Mouse (Mus musculus): ENCODE measurements around the gene Stx12. TPM values are rescaled to one million over a fixed set of nuclear protein-coding genes. Genes with fewer than 3 reads are reported as not detected.

The Stx12 gene
- polyA plus RNA-seq, 1 experiment, result 4.9 TPM

GRCm38 (mm10) chr4:132816855-132817254 is 67.5 kb downstream of the Stx12 start:
- peaks cover 28% of the 10 kb centered on the region for H3K4me1 ChIP-seq
- no peaks in the 10 kb centered on the region for H3K36me3 ChIP-seq (replicated peaks; ENCODE audit: low read length)
- H3K9me3 ChIP-seq, result peaks cover 3% of the 10 kb centered on the region; the same call in 1 of the 2 replicates
- peak overlapping the region; percentile 39 for H3K4me3 ChIP-seq (replicated peaks)
- H3K27me3 ChIP-seq (replicated peaks), result no peaks in the 10 kb centered on the region
- TF ChIP-seq FLI1 (IDR thresholded peaks at IDR 0.05; ENCODE audit: low read length) (no peak), GATA1 (IDR thresholded peaks at IDR 0.05; ENCODE audit: borderline replicate concordance, low read length) (no peak)

GRCm38 (mm10) chr4:132816404-132816803 is 67.9 kb downstream of the Stx12 start:
- Histone ChIP-seq H3K9me3 (peaks cover 7% of the 10 kb centered on the region), H3K4me1 (peaks cover 23% of the 10 kb centered on the region), H3K27me3 (replicated peaks) (no peaks in the 10 kb centered on the region), H3K4me3 (replicated peaks) (no peak overlapping the region), H3K36me3 (replicated peaks; ENCODE audit: low read length) (peaks cover 3% of the 10 kb centered on the region)
- TF ChIP-seq FLI1 (IDR thresholded peaks at IDR 0.05; ENCODE audit: low read length), result no peak
- no peak for TF ChIP-seq GATA1 (IDR thresholded peaks at IDR 0.05; ENCODE audit: borderline replicate concordance, low read length)

GRCm38 (mm10) chr4:132809621-132810020 is 74.7 kb downstream of the Stx12 start:
- no peaks in the 10 kb centered on the region for H3K27me3 ChIP-seq (replicated peaks)
- peaks cover 41% of the 10 kb centered on the region for H3K4me1 ChIP-seq
- H3K9me3 ChIP-seq, result peaks cover 17% of the 10 kb centered on the region
- no peak overlapping the region for H3K4me3 ChIP-seq (replicated peaks)
- TF ChIP-seq GATA1 (IDR thresholded peaks at IDR 0.05; ENCODE audit: borderline replicate concordance, low read length), result no peak
- TF ChIP-seq FLI1 (IDR thresholded peaks at IDR 0.05; ENCODE audit: low read length), result no peak
- H3K36me3 ChIP-seq (replicated peaks; ENCODE audit: low read length), result peaks cover 3% of the 10 kb centered on the region

- Histone ChIP-seq H3K9me3 (peaks cover 17% of the 10 kb centered on the region), H3K36me3 (replicated peaks; ENCODE audit: low read length) (peaks cover 3% of the 10 kb centered on the region), H3K4me1 (peaks cover 46% of the 10 kb centered on the region), H3K27me3 (replicated peaks) (peaks cover 2% of the 10 kb centered on the region), H3K4me3 (replicated peaks) (peak overlapping the region; percentile 82)
- no peak for TF ChIP-seq GATA1 (IDR thresholded peaks at IDR 0.05; ENCODE audit: borderline replicate concordance, low read length)
Measured at GRCm38 (mm10) chr4:132807771-132808641, 76.3 kb downstream of the Stx12 start.

GRCm38 (mm10) chr4:132806620-132807191 is 77.6 kb downstream of the Stx12 start:
- peaks cover 3% of the 10 kb centered on the region for H3K36me3 ChIP-seq (replicated peaks; ENCODE audit: low read length)
- peaks cover 16% of the 10 kb centered on the region for H3K9me3 ChIP-seq
- H3K4me1 ChIP-seq, result peaks cover 59% of the 10 kb centered on the region
- TF ChIP-seq GATA1 (IDR thresholded peaks at IDR 0.05; ENCODE audit: borderline replicate concordance, low read length) (no peak), FLI1 (IDR thresholded peaks at IDR 0.05; ENCODE audit: low read length) (no peak)
- no peak overlapping the region for H3K4me3 ChIP-seq (replicated peaks)
- H3K27me3 ChIP-seq (replicated peaks), result peaks cover 2% of the 10 kb centered on the region

GRCm38 (mm10) chr4:132805599-132806197 is 78.6 kb downstream of the Stx12 start:
- Histone ChIP-seq H3K4me3 (replicated peaks) (no peak overlapping the region), H3K36me3 (replicated peaks; ENCODE audit: low read length) (no peaks in the 10 kb centered on the region), H3K27me3 (replicated peaks) (peaks cover 2% of the 10 kb centered on the region), H3K9me3 (peaks cover 6% of the 10 kb centered on the region), H3K4me1 (peaks cover 63% of the 10 kb centered on the region)
- TF ChIP-seq GATA1 (IDR thresholded peaks at IDR 0.05; ENCODE audit: borderline replicate concordance, low read length), result no peak
- TF ChIP-seq FLI1 (IDR thresholded peaks at IDR 0.05; ENCODE audit: low read length), result no peak

GRCm38 (mm10) chr4:132805146-132805545 is 79.2 kb downstream of the Stx12 start:
- no peaks in the 10 kb centered on the region for H3K36me3 ChIP-seq (replicated peaks; ENCODE audit: low read length)
- H3K27me3 ChIP-seq (replicated peaks), result peaks cover 2% of the 10 kb centered on the region
- TF ChIP-seq FLI1 (IDR thresholded peaks at IDR 0.05; ENCODE audit: low read length) (no peak), GATA1 (IDR thresholded peaks at IDR 0.05; ENCODE audit: borderline replicate concordance, low read length) (no peak)
- peaks cover 62% of the 10 kb centered on the region for H3K4me1 ChIP-seq
- peaks cover under 1% of the 10 kb centered on the region; the same call in 1 of the 2 replicates for H3K9me3 ChIP-seq
- no peak overlapping the region for H3K4me3 ChIP-seq (replicated peaks)

- Histone ChIP-seq H3K4me1 (peaks cover 54% of the 10 kb centered on the region), H3K36me3 (replicated peaks; ENCODE audit: low read length) (no peaks in the 10 kb centered on the region), H3K9me3 (no peaks in the 10 kb centered on the region), H3K4me3 (replicated peaks) (no peak overlapping the region), H3K27me3 (replicated peaks) (peaks cover 2% of the 10 kb centered on the region)
- TF ChIP-seq GATA1 (IDR thresholded peaks at IDR 0.05; ENCODE audit: borderline replicate concordance, low read length), result no peak
- no peak for TF ChIP-seq FLI1 (IDR thresholded peaks at IDR 0.05; ENCODE audit: low read length)
Measured at GRCm38 (mm10) chr4:132804331-132804730, 80.0 kb downstream of the Stx12 start.

- no peaks in the 10 kb centered on the region for H3K9me3 ChIP-seq
- H3K27me3 ChIP-seq (replicated peaks), result peaks cover 2% of the 10 kb centered on the region
- no peak overlapping the region for H3K4me3 ChIP-seq (replicated peaks)
- no peaks in the 10 kb centered on the region for H3K36me3 ChIP-seq (replicated peaks; ENCODE audit: low read length)
- no peak for TF ChIP-seq FLI1 (IDR thresholded peaks at IDR 0.05; ENCODE audit: low read length)
- H3K4me1 ChIP-seq, result peaks cover 50% of the 10 kb centered on the region
Measured at GRCm38 (mm10) chr4:132803876-132804275, 80.4 kb downstream of the Stx12 start.

Other genes starting within 250 kb of the Stx12 start
- gene Eya3, start 245.5 kb downstream of the Stx12 start, polyA plus RNA-seq (2012; ENCODE audit: insufficient read depth, low replicate concordance), result 2.0 and 2.9 TPM in 2 replicates
- gene Xkr8, start 152.0 kb downstream of the Stx12 start, polyA plus RNA-seq (2012; ENCODE audit: insufficient read depth, low replicate concordance), result 0.26 TPM in 1 of 2 replicates, not detected in the other
- 0.38 TPM in 1 of 2 replicates, not detected in the other for gene Smpdl3b, start 127.3 kb downstream of the Stx12 start, polyA plus RNA-seq (2012; ENCODE audit: insufficient read depth, low replicate concordance)
- gene Rpa2, start 116.2 kb downstream of the Stx12 start, polyA plus RNA-seq (2012; ENCODE audit: insufficient read depth, low replicate concordance), result 15.4 and 20.1 TPM in 2 replicates
- 0.53 and 20.4 TPM in 2 replicates for gene Themis2, start 88.1 kb downstream of the Stx12 start, polyA plus RNA-seq (2012; ENCODE audit: insufficient read depth, low replicate concordance)
- gene Ppp1r8, start 41.3 kb downstream of the Stx12 start, polyA plus RNA-seq (2012; ENCODE audit: insufficient read depth, low replicate concordance), result 8.9 and 32.6 TPM in 2 replicates
- gene Fam76a, start 38.0 kb upstream of the Stx12 start, polyA plus RNA-seq (2012; ENCODE audit: insufficient read depth, low replicate concordance), result 9.4 and 13.8 TPM in 2 replicates
- gene Fgr, start 89.6 kb upstream of the Stx12 start, polyA plus RNA-seq (2012; ENCODE audit: insufficient read depth, low replicate concordance), result 4.8 TPM in 1 of 2 replicates, not detected in the other
- gene Ahdc1, start 126.8 kb upstream of the Stx12 start, polyA plus RNA-seq (2012; ENCODE audit: insufficient read depth, low replicate concordance), result 42.4 and 114 TPM in 2 replicates
- gene Wasf2, start 246.0 kb upstream of the Stx12 start, polyA plus RNA-seq (2012; ENCODE audit: insufficient read depth, low replicate concordance), result 43.7 and 76.2 TPM in 2 replicates